Mouse (Mus musculus) intestine, embryonic 14.5 days (tissue): ENCODE data around the gene Amigo3. TPM values are rescaled to one million over a fixed set of nuclear protein-coding genes. Genes with fewer than 3 reads are reported as not detected.

Source experiments
- ATAC-seq: fragments of 200-750 bp; cut with Nextera tagmentation; replicated peaks from 2 replicates; pipeline ENCODE4 v1.8.0; 2017; ENCODE audit warnings: low read depth, moderate number of reproducible peaks, moderate TSS enrichment, moderate library complexity; ENCODE audit not compliant: low FRiP score, low TSS enrichment
- DNase-seq: peaks from one replicate; pipeline ENCODE4 v3.0.0-alpha.2; 2018; ENCODE audit warnings: low spot score
- H3K27ac ChIP-seq: fragments of 300-500 bp; sonication (generic); 2 replicates; pipeline ENCODE4 v1.5.1; 2014; ENCODE audit warnings: low read depth, mild to moderate bottlenecking, control low read depth
- H3K27me3 ChIP-seq: fragments of 300-500 bp; sonication (generic); replicated peaks from 2 replicates; pipeline ENCODE4 v1.6.1; 2014; ENCODE audit warnings: low read length, control low read depth; ENCODE audit not compliant: control insufficient read depth, insufficient read depth
- H3K36me3 ChIP-seq: fragments of 300-500 bp; sonication (generic); 2 replicates; pipeline ENCODE4 v1.6.1; 2014; ENCODE audit warnings: low read length, control low read depth; ENCODE audit not compliant: control insufficient read depth, insufficient read depth
- H3K4me1 ChIP-seq: fragments of 300-500 bp; sonication (generic); replicated peaks from 2 replicates; pipeline ENCODE4 v1.6.1; 2014; ENCODE audit warnings: low read length, control low read depth, mixed read lengths; ENCODE audit not compliant: control insufficient read depth, insufficient read depth
- H3K4me2 ChIP-seq: fragments of 300-500 bp; sonication (generic); 2 replicates; pipeline ENCODE4 v1.6.1; 2014; ENCODE audit warnings: low read length
- H3K4me3 ChIP-seq: fragments of 300-500 bp; sonication (generic); 2 replicates; pipeline ENCODE4 v1.5.1; 2014; ENCODE audit warnings: low read depth, low read length, control low read depth, mixed read lengths
- H3K9ac ChIP-seq: fragments of 300-500 bp; sonication (generic); 2 replicates; pipeline ENCODE4 v1.6.1; 2014; ENCODE audit warnings: mild to moderate bottlenecking, low read length
- H3K9me3 ChIP-seq: fragments of 300-500 bp; sonication (generic); 2 replicates; pipeline ENCODE4 v1.6.1; 2016; ENCODE audit warnings: low read length, control low read depth; ENCODE audit not compliant: control insufficient read depth
- WGBS: fragments of 180-500 bp; shearing (Covaris S2); extraction: QIAGEN DNeasy Blood & Tissue Kit; methylation state at CpG from one replicate; pipeline ENCODE4 v1.1.7; 2014; 5-methylcytosine and 5-hydroxymethylcytosine counted together
- polyA plus RNA-seq: library from polyadenylated mRNA; unstranded; fragments of >200 nt; fragmentation: Nextera tagmentation; extraction: Ambion mirVana; gene quantifications from 2 replicates; pipeline ENCODE4 v1.2.1, GENCODE M21; 2014

Amigo3 gene
- polyA plus RNA-seq, 1 experiment from 2014 or later, result 2.7 TPM

DNA sequence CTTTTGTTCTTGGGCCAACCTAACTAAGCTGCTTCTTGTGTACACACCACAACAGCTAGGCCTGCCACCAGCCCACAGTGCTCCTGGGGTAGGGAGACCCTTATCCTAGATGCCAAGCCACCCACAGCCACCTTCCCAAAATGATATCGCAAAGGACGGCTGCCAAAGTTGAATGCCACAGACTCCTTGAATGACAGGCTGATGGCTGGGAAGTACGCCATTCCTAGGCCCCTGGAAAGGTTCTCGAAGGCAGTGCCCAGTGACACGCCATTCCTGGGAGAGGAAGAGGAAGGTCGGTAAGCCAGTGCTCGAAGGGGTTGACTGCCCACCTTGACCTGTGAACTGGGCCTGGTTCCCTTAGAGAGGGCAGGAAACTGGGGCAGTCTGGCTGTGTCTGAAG is 16.6 kb downstream of the Amigo3 start:
- H3K9ac ChIP-seq, result no peak overlapping the region

DNA sequence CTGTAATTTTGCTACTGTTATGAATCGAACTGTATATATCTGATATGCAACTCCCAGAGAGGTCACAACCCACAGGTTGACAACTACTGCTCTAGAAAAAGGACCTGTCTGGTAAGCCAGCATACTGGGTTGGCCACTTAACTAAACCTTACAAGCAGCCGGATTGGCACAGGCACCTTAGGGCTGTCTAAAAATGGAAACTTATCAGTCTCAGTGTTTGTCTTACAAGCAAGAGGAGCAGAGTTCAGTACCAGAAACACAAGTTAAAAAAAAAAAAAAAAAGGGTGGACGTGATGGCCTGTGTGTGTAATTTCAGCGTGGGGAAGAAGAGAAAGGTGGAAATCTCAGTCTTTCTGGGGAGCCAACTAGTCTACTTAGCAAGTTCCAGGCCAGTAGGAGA is 18.8 kb downstream of the Amigo3 start:
- H3K4me1 ChIP-seq, result no peaks in the 10 kb centered on the region
- no peak overlapping the region for H3K4me3 ChIP-seq
- no peaks in the 10 kb centered on the region for H3K9me3 ChIP-seq
- H3K27me3 ChIP-seq, result no peaks in the 10 kb centered on the region
- H3K4me2 ChIP-seq, result no peak overlapping the region
- WGBS, result 77% methylated on average over 4 of the region's 4 CpGs
- peaks cover 17% of the 10 kb centered on the region; the same call in 1 of the 2 replicates for H3K36me3 ChIP-seq
- DNase-seq (no peak), ATAC-seq (no peak)
- no peak overlapping the region for H3K9ac ChIP-seq
- no peak overlapping the region for H3K27ac ChIP-seq

More for the DNA sequence above, 16.6 kb downstream of the Amigo3 start:
- Histone ChIP-seq H3K9me3 (no peaks in the 10 kb centered on the region), H3K27ac (no peak overlapping the region), H3K4me2 (no peak overlapping the region), H3K36me3 (peaks cover 17% of the 10 kb centered on the region; the same call in 1 of the 2 replicates), H3K27me3 (no peaks in the 10 kb centered on the region), H3K4me1 (no peaks in the 10 kb centered on the region), H3K4me3 (no peak overlapping the region)
- DNase-seq (no peak), ATAC-seq (no peak)
- WGBS, result 89% methylated on average over 7 of the region's 7 CpGs

DNA sequence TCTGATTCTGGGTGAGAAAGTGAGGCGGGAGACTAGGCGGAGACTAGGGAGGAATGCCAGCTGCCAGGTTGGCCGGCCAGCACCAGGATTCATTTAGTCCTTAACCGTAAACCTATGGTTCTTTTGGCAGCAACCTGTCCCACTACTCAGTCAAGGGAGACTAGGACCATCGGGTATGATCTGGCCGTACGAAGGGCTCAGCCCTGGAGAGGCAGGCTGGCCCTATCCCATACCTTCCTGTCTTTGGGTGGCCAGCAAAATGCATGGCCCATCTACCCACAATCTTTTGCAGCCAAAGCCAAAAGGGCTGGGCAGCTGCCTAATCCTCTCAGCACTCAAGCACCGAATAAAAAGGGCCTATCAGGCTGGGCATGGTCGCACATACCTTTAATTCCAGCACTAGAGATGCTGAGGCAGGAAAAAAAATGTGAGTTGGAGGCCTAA is 19.5 kb downstream of the Amigo3 start:
- 56% methylated on average over 9 of the region's 9 CpGs for WGBS
- Histone ChIP-seq H3K9me3 (no peaks in the 10 kb centered on the region), H3K4me1 (no peaks in the 10 kb centered on the region), H3K27me3 (no peaks in the 10 kb centered on the region), H3K27ac (0 out of 2 replicates have a peak overlapping the region, but pooled peaks have one; percentile 2), H3K36me3 (peaks cover 17% of the 10 kb centered on the region; the same call in 1 of the 2 replicates), H3K9ac (no peak overlapping the region), H3K4me3 (no peak overlapping the region), H3K4me2 (no peak overlapping the region)
- no peak for ATAC-seq
- DNase-seq, result no peak

DNA sequence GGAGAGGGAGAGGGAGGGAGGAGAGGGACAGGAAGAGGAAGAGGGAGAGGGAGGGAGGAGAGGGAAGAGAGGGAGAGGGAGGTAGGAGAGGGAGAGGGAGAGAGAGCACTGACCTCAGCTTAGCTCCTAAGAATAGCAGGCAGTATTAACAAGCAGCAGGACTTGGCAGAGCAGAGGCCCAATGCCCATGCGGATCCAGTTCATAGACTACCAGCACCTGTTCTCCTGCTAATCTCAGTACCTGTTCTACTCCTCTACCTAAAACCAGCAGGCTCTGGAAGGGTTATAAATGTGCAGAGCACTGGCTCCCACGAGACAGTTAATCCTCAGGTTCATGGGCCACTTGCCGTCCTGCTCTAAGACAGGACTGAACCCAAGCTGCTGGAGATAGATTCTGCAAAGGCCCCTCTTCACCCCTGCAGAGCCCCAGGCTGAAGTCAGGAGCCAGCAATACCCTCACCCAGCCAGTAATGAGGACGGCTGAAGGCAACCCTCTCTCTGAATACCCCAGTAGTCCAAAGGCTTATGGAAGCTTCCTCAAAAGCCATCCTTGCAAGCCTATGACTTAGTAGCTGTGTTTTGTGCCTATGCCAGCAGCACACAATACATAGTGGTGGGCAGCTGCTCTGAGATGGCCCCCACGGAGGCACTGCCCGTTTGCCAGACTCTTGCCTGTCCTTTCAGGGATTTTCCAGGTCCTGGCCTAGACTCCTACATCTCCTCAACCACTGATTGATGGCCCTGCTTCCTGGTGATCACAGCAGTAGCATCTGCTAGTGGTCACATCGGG is 20.4 kb downstream of the Amigo3 start:
- Histone ChIP-seq H3K9ac (no peak overlapping the region), H3K9me3 (no peaks in the 10 kb centered on the region), H3K27me3 (no peaks in the 10 kb centered on the region), H3K36me3 (peaks cover 17% of the 10 kb centered on the region; the same call in 1 of the 2 replicates), H3K4me3 (no peak overlapping the region), H3K27ac (no peak overlapping the region), H3K4me1 (peaks cover 6% of the 10 kb centered on the region; the same call in 1 of the 2 replicates), H3K4me2 (no peak overlapping the region)
- ATAC-seq (no peak), DNase-seq (no peak)
- 63% methylated on average over 7 of the region's 7 CpGs for WGBS

DNA sequence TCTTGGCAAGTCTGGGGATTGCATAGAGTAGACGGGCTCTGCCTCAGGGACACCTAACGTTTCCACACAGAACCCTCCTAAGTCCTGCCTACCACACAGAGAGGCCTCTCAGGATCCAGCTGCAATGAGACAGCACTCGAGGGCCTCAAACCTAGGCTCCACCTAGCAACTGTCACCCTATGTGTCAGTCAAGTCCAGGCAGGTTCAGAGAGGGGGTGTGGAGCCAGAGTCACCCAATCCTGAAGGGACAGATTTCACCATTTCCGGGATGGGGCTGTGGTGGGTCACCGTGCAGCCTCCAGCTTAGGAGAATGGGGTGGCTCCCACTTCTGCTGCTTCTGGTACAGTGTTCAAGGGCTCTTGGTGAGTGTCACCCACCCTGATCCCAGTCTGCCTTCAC is 27.2 kb downstream of the Amigo3 start, which contains the start of gene Mst1:
Gene Mst1, plus strand, starts transcription at position 269 of the 400 bp plus-strand sequence.
- no peak for ATAC-seq
- WGBS, result 82% methylated on average over 5 of the region's 5 CpGs

DNA sequence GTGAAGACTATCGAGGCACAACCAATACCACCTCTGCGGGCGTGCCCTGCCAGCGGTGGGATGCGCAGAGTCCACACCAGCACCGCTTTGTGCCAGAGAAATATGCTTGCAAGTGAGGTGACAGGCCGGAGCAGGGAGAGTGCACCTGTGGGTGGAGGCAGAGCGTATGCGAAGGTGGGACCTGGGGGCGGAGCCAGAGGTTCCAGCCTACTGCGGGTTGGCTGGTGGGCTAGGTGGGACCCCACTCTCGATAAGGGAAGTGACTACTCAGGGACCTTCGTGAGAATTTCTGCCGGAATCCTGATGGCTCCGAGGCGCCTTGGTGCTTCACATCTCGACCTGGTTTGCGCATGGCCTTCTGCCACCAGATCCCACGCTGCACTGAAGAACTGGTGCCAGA is 29.6 kb downstream of the Amigo3 start:
- Histone ChIP-seq H3K36me3 (peaks cover 35% of the 10 kb centered on the region), H3K27ac (no peak overlapping the region), H3K4me2 (peak overlapping the region; percentile 18), H3K9ac (no peak overlapping the region), H3K4me1 (peaks cover 9% of the 10 kb centered on the region; the same call in 1 of the 2 replicates), H3K9me3 (no peaks in the 10 kb centered on the region), H3K27me3 (peaks cover 37% of the 10 kb centered on the region), H3K4me3 (no peak overlapping the region)
- 5% methylated on average over 19 of the region's 19 CpGs for WGBS
- DNase-seq (peak; percentile 62), ATAC-seq (no peak)

More for the DNA sequence above, 27.2 kb downstream of the Amigo3 start, which contains the start of gene Mst1:
- H3K9me3 ChIP-seq, result no peaks in the 10 kb centered on the region
- peaks cover 37% of the 10 kb centered on the region for H3K27me3 ChIP-seq
- H3K4me1 ChIP-seq, result peaks cover 9% of the 10 kb centered on the region; the same call in 1 of the 2 replicates
- H3K36me3 ChIP-seq, result peaks cover 11% of the 10 kb centered on the region
- peak within 1 kb of the TSS; percentile 95 for H3K4me3 ChIP-seq
- H3K27ac ChIP-seq, result no peak within 1 kb of the TSS
- peak within 1 kb of the TSS; percentile 95 for H3K4me2 ChIP-seq
- H3K9ac ChIP-seq, result peak within 1 kb of the TSS; percentile 94
- DNase-seq, result no peak

DNA sequence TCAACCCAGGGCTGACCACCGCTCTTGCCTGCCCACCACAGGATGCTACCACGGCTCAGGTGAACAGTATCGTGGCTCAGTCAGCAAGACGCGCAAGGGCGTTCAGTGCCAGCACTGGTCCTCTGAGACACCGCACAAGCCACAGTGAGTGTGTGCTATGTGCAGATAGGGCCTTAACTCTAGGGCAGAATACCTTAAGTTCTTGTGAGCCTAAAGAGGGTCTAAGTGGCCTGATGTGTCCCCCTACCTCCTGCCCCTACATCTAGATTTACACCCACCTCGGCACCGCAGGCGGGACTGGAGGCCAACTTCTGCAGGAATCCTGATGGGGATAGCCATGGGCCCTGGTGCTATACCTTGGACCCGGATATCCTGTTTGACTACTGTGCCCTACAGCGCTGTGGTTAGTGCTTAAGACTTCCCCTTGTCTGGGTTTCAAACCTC is 30.1 kb downstream of the Amigo3 start, which contains the start of gene Rnf123:
Gene Rnf123, minus strand, starts transcription at position 359 of the 444 bp plus-strand sequence.
- Histone ChIP-seq H3K36me3 (peaks cover 39% of the 10 kb centered on the region), H3K9ac (no peak within 1 kb of the TSS), H3K4me3 (no peak within 1 kb of the TSS), H3K27ac (no peak within 1 kb of the TSS), H3K4me2 (peak within 1 kb of the TSS; percentile 18), H3K27me3 (peaks cover 37% of the 10 kb centered on the region), H3K4me1 (peaks cover 6% of the 10 kb centered on the region; the same call in 1 of the 2 replicates), H3K9me3 (no peaks in the 10 kb centered on the region)
- DNase-seq, result peak; percentile 54
- whole genome bisulfite sequencing, result 34% methylated on average over 12 of the region's 12 CpGs
- no peak for ATAC-seq

- 0 out of 2 replicates have a peak, but pooled peaks cover under 1% of the 10 kb centered on the region for H3K4me1 ChIP-seq
- no peak for DNase-seq
- H3K27ac ChIP-seq, result no peak overlapping the region
- peaks cover 45% of the 10 kb centered on the region for H3K36me3 ChIP-seq
- H3K4me3 ChIP-seq, result no peak overlapping the region
- no peak overlapping the region for H3K9ac ChIP-seq
- no peaks in the 10 kb centered on the region for H3K9me3 ChIP-seq
- H3K4me2 ChIP-seq, result no peak overlapping the region
- H3K27me3 ChIP-seq, result peaks cover 37% of the 10 kb centered on the region
- 72% methylated on average over 6 of the region's 6 CpGs for WGBS
- no peak for ATAC-seq
Observed at GRCm38 (mm10) chr9:108083561-108083960, 30.6 kb downstream of the Amigo3 start.
